Mouse (Mus musculus) lung, postnatal 0 days (tissue): ENCODE measurements at regions not wholly inside any gene's neighbourhood (a gene's known extent, or its start where the extent isn't known, plus 50 kb on each side); places are given as distances from the start of the nearest gene placed in this dataset.

ENCODE experiments used
- CTCF ChIP-seq: IDR thresholded peaks from 2 replicates; pipeline ENCODE4 v1.5.1; 2016; ENCODE audit warnings: antibody characterized with exemption, mild to moderate bottlenecking
- EP300 ChIP-seq: IDR thresholded peaks from 2 replicates; pipeline ENCODE4 v1.6.1; 2016; ENCODE audit warnings: antibody characterized with exemption, mild to moderate bottlenecking, control low read depth

- TF ChIP-seq CTCF, result no peak
- no peak for TF ChIP-seq EP300
Measured at GRCm38 (mm10) chr8:34756171-34756570, 644.6 kb upstream of the Gm10131 start.
